Mouse (Mus musculus) erythroblast, embryonic 14.5 days (primary cell): ENCODE data around the gene Kif5a. TPM values are rescaled to one million over a fixed set of nuclear protein-coding genes. Genes with fewer than 3 reads are reported as not detected.

Source experiments
- H3K27me3 ChIP-seq: 2 replicates; pipeline ENCODE4 v1.6.1; 2012; ENCODE audit warnings: inconsistent platforms; ENCODE audit not compliant: control insufficient read depth
- H3K36me3 ChIP-seq: 2 replicates; pipeline ENCODE4 v1.6.1; 2012; ENCODE audit warnings: mild to moderate bottlenecking, inconsistent platforms; ENCODE audit not compliant: control insufficient read depth
- H3K4me1 ChIP-seq: 2 replicates; pipeline ENCODE4 v1.6.1; 2012; ENCODE audit warnings: inconsistent platforms; ENCODE audit not compliant: control insufficient read depth
- H3K4me3 ChIP-seq: replicated peaks from 2 replicates; pipeline ENCODE3; 2012; ENCODE audit warnings: moderate library complexity, mild to moderate bottlenecking, inconsistent platforms
- H3K9me3 ChIP-seq: 2 replicates; pipeline ENCODE4 v1.6.1; 2012; ENCODE audit warnings: low read length, inconsistent platforms, mixed read lengths; ENCODE audit not compliant: control insufficient read depth
- GATA1 ChIP-seq: IDR thresholded peaks from 2 replicates; pipeline ENCODE4 v1.6.1; 2012; ENCODE audit warnings: low read length, inconsistent platforms, mixed read lengths
- TAL1 ChIP-seq: IDR thresholded peaks from 3 replicates; pipeline ENCODE4 v1.6.1; 2012; ENCODE audit warnings: low read length, inconsistent platforms, mixed read lengths
- polyA plus RNA-seq: library from polyadenylated mRNA; stranded (reverse); fragments of >175 nt; gene quantifications from 2 replicates; pipeline ENCODE4 v1.2.3, GENCODE M21; 2012

The Kif5a gene
- polyA plus RNA-seq, 1 experiment = 0.03 TPM

- Histone ChIP-seq H3K36me3 (peaks cover 59% of the 10 kb centered on the region), H3K4me1 (peaks cover 47% of the 10 kb centered on the region), H3K4me3 (no peak overlapping the region), H3K27me3 (peaks cover 11% of the 10 kb centered on the region), H3K9me3 (no peaks in the 10 kb centered on the region)
- TF ChIP-seq GATA1 = no peak
- no peak for TF ChIP-seq TAL1
Observed at GRCm38 (mm10) chr10:127268401-127268800, 5.3 kb upstream of the Kif5a start.

DNA sequence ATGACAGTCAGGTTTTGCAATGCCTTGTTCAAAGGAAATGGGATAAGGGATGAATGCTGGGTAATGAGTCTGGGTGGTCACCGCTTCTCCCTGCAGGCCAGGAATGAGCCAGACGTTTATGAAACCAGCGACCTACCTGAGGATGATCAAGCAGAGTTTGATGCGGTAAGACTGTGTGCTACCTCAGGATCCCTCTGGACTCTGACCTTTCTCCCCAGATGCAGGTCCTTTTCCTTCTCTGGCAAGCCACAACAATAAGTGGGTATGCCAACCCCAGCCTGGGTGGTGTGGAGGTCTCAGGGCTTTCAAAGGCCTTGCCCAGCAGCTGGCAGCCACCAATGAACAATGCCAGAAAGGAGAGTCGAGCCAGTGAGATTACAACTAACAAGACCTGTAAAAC lies 4.2 kb upstream of the Kif5a start:
- Histone ChIP-seq H3K9me3 (no peaks in the 10 kb centered on the region), H3K36me3 (peaks cover 48% of the 10 kb centered on the region), H3K4me3 (peak overlapping the region; percentile 93), H3K4me1 (peaks cover 50% of the 10 kb centered on the region), H3K27me3 (peaks cover 22% of the 10 kb centered on the region)
- TF ChIP-seq TAL1 (no peak), GATA1 (no peak)

DNA sequence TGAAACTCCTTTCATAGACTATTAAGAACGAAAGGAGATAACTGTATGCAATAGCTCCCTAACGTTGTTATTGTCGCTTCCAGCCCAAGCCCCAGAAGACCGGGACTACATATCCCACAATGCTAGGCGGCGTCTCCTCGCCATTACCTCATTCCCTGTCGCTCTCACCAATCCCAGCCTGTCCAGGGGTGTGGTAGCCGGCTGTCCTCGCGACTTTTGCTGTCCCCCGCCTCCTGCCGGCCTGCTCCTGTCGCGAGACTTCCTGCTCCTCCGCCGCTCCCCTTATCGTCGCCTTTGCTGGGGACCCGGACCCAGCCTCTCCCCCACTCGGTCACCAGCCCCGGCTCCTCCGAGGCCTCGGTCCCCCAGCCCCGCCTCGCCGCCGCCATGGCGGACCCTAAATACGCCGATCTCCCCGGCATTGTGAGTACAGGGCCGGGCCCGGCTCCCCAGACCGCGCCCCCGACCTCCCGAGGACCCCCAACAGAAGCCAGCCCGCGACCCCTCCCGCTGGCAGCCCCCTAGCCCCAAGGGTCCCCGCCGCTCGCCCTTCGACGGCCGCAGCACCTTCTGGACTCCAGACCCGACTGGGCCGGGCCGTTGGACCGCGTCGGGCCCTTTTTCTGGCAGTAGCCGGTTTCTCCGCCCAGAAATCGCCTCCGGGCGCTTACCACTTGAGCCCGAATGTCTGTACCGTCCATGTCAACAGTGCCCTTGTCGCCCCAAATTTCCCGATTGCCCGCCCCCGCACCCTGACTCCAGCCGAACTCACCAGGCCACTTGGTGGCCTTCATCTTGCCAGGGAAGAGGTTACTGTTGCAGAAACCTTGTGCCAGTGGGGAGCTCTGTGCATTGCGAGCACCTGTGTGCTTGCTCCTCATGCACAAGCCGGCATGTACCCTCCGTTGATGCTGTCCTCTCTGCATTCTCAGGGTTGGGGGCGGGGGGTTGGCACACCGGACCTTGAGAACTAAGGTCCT lies 3.3 kb upstream of the Kif5a start, which contains the start of gene Dctn2:
TSS of gene Dctn2 (plus strand) at position 257 of the 980 bp plus-strand sequence.
- Histone ChIP-seq H3K9me3 (no peaks in the 10 kb centered on the region), H3K4me1 (peaks cover 53% of the 10 kb centered on the region), H3K4me3 (peak within 1 kb of the TSS; percentile 93), H3K36me3 (peaks cover 39% of the 10 kb centered on the region), H3K27me3 (peaks cover 31% of the 10 kb centered on the region)
- TF ChIP-seq GATA1 (peak; percentile 57), TAL1 (no peak)

GRCm38 (mm10) chr10:127265727-127266111 lies 2.6 kb upstream of the Kif5a start:
- peak overlapping the region; percentile 93 for H3K4me3 ChIP-seq
- H3K4me1 ChIP-seq = peaks cover 51% of the 10 kb centered on the region
- H3K36me3 ChIP-seq = peaks cover 32% of the 10 kb centered on the region
- no peak for TF ChIP-seq TAL1
- TF ChIP-seq GATA1 = no peak
- H3K9me3 ChIP-seq = no peaks in the 10 kb centered on the region
- peaks cover 38% of the 10 kb centered on the region for H3K27me3 ChIP-seq

- Histone ChIP-seq H3K27me3 (peaks cover 46% of the 10 kb centered on the region), H3K4me3 (no peak overlapping the region), H3K9me3 (no peaks in the 10 kb centered on the region), H3K4me1 (peaks cover 47% of the 10 kb centered on the region), H3K36me3 (peaks cover 25% of the 10 kb centered on the region)
- TF ChIP-seq GATA1 = no peak
- TF ChIP-seq TAL1 = no peak
Observed at GRCm38 (mm10) chr10:127264971-127265370, 1.8 kb upstream of the Kif5a start.

DNA sequence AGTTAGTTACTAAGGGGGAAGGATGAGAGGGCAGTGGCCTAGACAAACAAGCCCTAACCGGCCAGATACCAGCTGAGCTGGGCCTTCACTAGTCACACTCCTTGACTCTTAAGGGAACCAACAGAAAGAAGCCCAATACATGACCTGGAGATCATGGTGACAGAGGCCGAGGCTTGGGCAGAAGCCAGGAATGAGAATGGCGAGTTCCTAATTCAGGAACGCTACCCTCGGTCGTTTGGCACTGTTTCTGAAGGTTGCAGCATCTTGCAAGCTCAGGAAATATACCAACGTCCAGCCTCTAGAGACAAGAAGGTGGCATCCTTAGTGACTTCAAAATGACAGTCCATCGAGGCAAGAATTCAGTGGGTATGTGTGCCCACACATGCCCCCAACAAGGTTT lies 1.2 kb upstream of the Kif5a start:
- H3K4me3 ChIP-seq = no peak overlapping the region
- peaks cover 49% of the 10 kb centered on the region for H3K27me3 ChIP-seq
- H3K9me3 ChIP-seq = no peaks in the 10 kb centered on the region
- peaks cover 41% of the 10 kb centered on the region for H3K4me1 ChIP-seq
- TF ChIP-seq TAL1 (no peak), GATA1 (no peak)
- peaks cover 19% of the 10 kb centered on the region for H3K36me3 ChIP-seq

- Histone ChIP-seq H3K9me3 (no peaks in the 10 kb centered on the region), H3K36me3 (peaks cover 12% of the 10 kb centered on the region), H3K27me3 (peaks cover 56% of the 10 kb centered on the region), H3K4me1 (peaks cover 35% of the 10 kb centered on the region), H3K4me3 (no peak overlapping the region)
- TF ChIP-seq GATA1 (no peak), TAL1 (no peak)
Observed at GRCm38 (mm10) chr10:127263631-127264030, 483 bp upstream of the Kif5a start.

DNA sequence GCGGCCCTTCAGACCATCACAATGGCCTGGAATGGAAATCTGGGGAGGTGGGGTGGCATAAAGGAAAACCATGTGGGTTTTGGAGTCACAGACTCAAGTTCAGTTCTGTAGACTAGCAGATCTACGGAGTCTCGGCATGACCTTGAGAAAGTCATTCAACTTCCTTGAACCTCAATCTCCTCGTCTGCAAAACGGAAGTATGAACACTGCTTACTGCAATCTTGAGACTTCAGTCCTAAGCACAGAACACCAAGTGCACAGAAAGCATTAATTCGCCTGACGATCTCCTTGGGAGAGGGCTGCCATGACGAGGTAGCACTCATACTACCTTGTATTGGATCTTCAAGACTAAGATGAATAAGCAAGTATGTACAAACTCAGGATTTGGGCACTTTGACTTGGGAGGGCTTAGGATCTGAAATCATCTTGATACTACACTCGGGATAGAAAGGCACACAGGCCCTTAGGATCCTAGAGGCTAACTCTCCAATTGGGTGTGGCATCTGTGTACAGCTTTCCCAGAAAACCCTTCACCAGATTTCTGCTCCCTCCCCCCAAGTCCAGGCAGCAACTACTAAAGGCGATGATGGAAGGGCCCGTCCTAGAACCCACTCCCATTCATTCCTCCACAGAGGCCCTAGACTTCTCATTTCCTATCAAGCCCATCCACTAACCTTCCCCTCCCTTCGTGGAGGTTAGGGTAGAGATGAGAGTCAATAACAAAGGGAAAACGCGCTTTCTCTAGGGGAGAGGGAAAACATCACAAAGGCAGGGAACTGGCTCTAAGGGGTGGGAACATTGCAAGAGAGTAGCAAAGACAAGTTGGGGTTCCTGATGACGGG lies 1.2 kb downstream of the Kif5a start:
- Histone ChIP-seq H3K27me3 (peaks cover 67% of the 10 kb centered on the region), H3K4me1 (peaks cover 21% of the 10 kb centered on the region), H3K36me3 (no peaks in the 10 kb centered on the region; the same call in 1 of the 2 replicates), H3K4me3 (no peak overlapping the region), H3K9me3 (no peaks in the 10 kb centered on the region)
- TF ChIP-seq GATA1 (no peak), TAL1 (no peak)

DNA sequence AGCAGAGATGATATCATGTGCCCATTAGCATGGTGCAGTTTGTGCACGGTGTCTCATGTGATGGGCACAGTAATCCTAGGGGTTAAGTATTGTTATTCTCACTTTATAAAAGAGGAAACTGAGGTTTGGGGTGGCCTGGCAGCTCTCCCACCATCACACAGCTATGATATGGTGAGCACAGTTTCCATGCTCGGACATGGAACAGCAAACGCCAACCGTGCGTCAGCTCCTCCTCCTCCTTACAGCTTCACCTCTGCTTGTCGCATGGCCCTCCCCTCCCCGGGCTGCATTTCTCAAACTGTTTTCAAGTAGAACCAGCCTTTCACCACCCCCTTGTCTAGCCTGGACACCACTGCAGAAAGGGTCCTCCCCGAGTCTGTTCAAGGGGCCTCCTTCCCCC lies 4.7 kb downstream of the Kif5a start:
- no peak for TF ChIP-seq TAL1
- no peak for TF ChIP-seq GATA1
- Histone ChIP-seq H3K27me3 (peaks cover 70% of the 10 kb centered on the region), H3K36me3 (no peaks in the 10 kb centered on the region), H3K4me1 (peaks cover 11% of the 10 kb centered on the region), H3K4me3 (no peak overlapping the region), H3K9me3 (no peaks in the 10 kb centered on the region)
